Mouse (Mus musculus) 3T3-L1 (cell line): ENCODE measurements around the gene Trp53bp2.

ENCODE experiments used
- DNase-seq: peaks from one replicate; pipeline ENCODE4 v3.0.0-alpha.2; 2015; ENCODE audit warnings: low read depth, low spot score

The Trp53bp2 gene

GRCm38 (mm10) chr1:182460291-182461244 lies 51.6 kb downstream of the Trp53bp2 start:
- no peak for DNase-seq

GRCm38 (mm10) chr1:182461261-182461660 lies 52.3 kb downstream of the Trp53bp2 start:
- no peak for DNase-seq

- DNase-seq, result no peak
These were observed 52.8 kb downstream of the Trp53bp2 start for GRCm38 (mm10) chr1:182461813-182462212.

GRCm38 (mm10) chr1:182465309-182465708 lies 56.3 kb downstream of the Trp53bp2 start:
- no peak for DNase-seq

GRCm38 (mm10) chr1:182465978-182466377 lies 57.0 kb downstream of the Trp53bp2 start:
- DNase-seq, result peak; percentile 45

- DNase-seq, result peak; percentile 21
These were observed 66.2 kb downstream of the Trp53bp2 start for GRCm38 (mm10) chr1:182475005-182475796.

GRCm38 (mm10) chr1:182478935-182479334 lies 70.0 kb downstream of the Trp53bp2 start:
- DNase-seq, result no peak

GRCm38 (mm10) chr1:182481138-182481537 lies 72.2 kb downstream of the Trp53bp2 start:
- no peak for DNase-seq

GRCm38 (mm10) chr1:182481646-182482295 lies 72.8 kb downstream of the Trp53bp2 start:
- no peak for DNase-seq

- DNase-seq, result no peak
These were observed 74.3 kb downstream of the Trp53bp2 start for GRCm38 (mm10) chr1:182482991-182483909.

- no peak for DNase-seq
These were observed 74.9 kb downstream of the Trp53bp2 start for GRCm38 (mm10) chr1:182483910-182484274.

GRCm38 (mm10) chr1:182488503-182488902 lies 79.5 kb downstream of the Trp53bp2 start:
- DNase-seq, result no peak

- DNase-seq, result peak; percentile 96
These were observed 81.0 kb downstream of the Trp53bp2 start for GRCm38 (mm10) chr1:182489803-182490452.

- DNase-seq, result peak; percentile 40
These were observed 81.6 kb downstream of the Trp53bp2 start for GRCm38 (mm10) chr1:182490568-182490967.

GRCm38 (mm10) chr1:182491839-182492238 lies 82.9 kb downstream of the Trp53bp2 start:
- DNase-seq, result no peak

- no peak for DNase-seq
These were observed 85.5 kb downstream of the Trp53bp2 start for GRCm38 (mm10) chr1:182494285-182495145.

- DNase-seq, result no peak
These were observed 87.7 kb downstream of the Trp53bp2 start for GRCm38 (mm10) chr1:182496685-182497084.

- DNase-seq, result no peak
These were observed 88.8 kb downstream of the Trp53bp2 start for GRCm38 (mm10) chr1:182497736-182498135.

- DNase-seq, result no peak
These were observed 90.6 kb downstream of the Trp53bp2 start for GRCm38 (mm10) chr1:182499443-182500089.
